Mouse (Mus musculus): ENCODE results near the gene Lif.

Gene Lif

DNA sequence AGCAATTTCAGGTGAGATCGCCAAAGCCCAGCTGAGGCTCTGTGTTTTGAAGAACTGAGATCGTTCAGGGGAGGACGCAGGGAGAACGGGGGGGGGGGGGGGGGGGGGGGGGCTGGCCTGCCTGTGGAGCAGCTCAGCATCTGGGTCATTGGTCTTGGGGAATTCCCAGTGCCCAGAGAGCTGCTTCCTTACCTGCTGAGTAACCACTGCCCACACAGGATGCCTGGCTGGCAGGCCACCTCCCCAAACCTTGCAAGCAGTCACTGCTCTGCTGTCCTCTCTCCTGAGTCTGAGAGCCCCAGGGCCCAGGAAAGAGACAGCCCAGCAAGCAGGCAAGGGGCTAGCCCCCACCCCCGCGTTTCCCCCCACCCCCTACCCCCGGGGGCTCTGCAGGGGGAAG, 5.5 kb downstream of the Lif start:
- no peak for DNase-seq (ENCODE audit: low spot score in 2 of 2)

DNA sequence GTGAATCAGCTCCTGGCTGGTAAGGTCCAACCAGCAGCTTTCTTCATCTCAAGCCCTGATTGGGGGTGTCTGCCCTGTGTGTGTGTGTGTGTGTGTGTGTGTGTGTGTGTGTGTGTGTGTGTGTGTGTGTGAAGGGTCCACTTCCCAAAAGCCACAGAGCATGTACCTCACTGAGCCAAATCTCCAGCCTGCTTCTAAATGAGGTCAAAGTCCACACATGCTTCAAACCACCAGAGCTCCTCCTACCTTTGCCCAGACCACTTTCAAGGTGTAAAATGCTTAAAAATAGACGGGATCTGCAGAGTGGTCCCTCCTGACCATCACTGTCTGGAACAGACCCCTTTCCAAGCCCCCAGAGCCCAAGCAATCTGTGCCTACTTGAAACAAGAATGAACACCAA, 5.9 kb downstream of the Lif start:
- DNase-seq (ENCODE audit: low spot score in 2 of 2) = no peak

DNA sequence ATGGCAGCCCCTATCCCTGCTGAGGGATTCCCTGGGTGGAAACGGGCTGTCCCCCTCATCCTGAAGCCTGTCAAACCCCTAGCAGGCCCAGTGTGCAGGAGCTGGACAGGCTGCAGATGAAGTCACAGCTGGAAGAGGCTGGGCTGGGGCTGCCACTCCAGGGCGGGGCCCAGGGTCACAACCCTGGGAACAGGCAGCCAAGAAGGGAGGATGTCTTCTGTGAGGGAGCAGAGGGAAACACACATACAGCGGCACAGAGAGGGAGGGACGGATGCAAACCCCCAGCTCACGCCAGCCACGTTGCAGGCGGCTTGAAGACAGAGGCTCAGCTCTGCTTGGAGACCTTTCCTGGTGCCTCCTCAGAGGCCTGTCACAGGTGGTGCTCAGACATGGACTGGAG, 6.7 kb downstream of the Lif start:
- peak in 1 of 2 experiments; percentile 65 for DNase-seq (ENCODE audit: low spot score in 2 of 2)

DNA sequence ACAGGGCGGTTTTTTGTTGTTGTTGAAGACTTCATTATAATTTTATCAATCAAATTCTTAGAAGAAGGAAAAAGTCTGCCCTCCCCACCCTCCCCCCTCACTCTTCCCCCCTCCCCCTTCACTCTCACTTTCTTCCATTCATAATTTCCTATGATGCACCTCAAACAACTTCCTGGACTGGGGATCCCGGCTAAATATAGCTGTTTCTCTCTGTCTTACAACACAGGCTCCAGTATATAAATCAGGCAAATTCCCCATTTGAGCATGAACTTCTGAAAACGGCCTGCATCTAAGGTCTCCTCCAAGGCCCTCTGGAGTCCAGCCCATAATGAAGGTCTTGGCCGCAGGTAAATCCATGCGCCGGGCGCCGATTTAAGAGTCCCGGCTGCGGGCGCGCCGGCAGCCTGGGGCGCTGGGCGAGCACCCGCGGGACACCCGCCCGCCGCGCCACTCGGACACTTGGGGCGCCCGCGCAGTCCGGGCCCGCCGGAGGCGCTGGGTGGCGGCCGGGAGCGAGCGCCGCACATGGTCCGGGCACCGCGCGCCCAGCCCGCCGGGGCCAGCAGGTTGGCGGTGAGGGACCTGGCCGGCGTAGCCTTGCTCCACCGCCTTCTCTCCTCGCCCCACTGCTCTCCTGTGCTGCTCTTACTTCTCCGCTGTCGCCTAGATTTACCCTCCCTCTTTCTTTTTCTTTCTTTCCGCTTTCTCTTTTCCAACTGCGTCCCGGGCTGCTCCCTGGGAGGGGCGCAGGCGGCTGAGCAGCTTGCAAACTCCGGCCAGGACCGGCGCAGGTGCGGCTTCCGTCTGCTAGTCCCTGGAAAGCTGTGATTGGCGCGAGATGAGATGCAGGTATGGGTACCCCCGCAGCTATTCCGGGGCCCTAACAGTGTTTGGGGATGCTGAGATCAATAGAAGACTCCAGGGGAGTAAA, 9.2 kb downstream of the Lif start:
- DNase-seq (ENCODE audit: low spot score in 2 of 2) = peak; percentile 31 to 66

DNA sequence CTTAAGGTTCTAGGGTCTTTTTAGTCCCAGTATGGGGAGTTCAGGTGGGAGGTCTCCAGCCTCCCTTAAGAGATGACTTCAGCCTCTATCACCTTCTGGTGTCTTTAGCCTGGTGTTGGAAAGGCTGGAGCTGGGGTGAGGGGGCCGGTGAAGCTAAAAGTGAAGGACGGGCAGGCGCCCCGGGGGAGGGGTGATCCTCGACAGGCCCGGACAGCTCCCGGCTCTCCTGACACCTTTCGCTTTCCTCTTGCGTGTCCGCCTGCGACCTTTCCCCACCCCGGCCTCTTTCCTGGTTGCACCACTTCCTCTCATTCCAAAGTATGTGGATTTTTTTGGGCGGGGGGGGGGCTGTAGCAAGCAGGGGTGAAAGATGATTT, 9.8 kb downstream of the Lif start:
- no peak for DNase-seq (ENCODE audit: low spot score in 2 of 2)

DNA sequence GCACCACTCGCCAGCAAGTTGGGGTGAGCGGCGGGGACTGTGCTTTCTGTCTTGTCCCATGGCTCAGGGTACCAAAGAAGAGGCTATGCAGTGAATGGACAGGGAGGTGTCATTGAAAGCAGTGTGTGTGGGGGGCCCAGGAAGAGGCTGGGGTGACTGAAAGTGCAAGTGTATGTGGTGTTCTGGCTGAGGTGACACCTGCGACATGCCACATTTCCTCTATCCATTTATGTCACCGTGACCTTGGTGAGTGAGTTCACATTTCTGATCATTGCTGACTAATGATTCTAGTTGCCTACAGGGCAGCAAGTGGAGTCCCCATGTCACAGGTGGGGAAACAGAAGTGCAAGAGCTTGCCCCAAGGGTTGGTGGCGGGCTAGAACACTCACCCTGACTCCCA, 11.1 kb downstream of the Lif start:
- no peak for DNase-seq (ENCODE audit: low spot score in 2 of 2)

DNA sequence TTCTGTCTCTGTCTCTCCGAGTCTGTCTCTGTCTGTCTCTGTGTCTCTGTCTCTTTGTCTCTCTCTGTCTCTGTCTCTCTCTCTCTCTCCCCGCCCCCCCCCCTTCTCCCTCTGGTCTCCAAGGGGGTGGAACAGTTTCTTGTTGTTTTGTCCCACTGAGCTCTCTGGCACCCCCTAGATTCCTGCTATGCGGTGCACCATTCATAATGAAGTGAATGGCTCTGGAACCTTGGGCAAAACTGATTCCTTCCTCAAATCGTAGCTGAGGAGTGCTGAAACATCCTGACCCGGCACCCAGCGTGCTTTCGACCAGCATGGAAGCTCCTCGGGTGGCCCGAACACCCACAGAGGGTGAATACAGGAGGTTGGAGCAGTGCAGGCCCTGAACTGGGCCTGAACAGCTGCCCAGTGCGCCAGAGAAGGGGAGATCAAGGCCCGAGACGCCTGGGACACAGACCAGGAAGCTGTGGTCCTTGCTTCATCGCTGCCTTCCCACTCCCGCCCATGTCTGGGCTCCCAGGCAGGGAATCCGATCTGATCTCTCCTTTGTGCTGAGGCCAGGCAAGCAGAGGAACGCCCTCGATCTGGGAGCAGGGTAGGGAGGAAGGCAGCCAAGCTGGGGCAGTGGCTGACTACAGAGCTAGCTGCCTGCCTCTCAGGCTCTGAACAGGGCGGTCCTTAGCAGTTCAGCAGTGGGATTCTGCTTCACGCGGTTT, 13.5 kb downstream of the Lif start:
- peak in 1 of 2 experiments; percentile 67 for DNase-seq (ENCODE audit: low spot score in 2 of 2)

DNA sequence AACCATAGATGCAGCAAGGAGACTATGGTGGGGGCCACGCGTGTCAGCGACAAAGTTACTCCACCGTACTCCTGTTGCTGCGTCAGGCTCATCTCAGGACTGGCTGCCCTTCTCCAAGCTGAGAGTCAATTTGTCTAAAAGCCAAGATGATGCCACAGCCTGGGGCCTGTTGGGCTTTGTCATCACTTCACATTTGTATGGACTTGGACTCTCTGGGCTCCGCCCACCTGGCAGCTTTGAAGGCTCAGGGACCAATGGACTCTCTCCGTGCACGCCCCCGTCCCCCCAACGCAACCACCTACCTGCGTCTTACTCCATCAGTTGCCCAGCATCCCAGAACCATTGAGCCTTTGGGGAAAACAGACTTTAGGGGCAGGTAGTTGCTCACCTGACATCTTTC, 14.2 kb downstream of the Lif start:
- no peak for DNase-seq (ENCODE audit: low spot score in 2 of 2)

DNA sequence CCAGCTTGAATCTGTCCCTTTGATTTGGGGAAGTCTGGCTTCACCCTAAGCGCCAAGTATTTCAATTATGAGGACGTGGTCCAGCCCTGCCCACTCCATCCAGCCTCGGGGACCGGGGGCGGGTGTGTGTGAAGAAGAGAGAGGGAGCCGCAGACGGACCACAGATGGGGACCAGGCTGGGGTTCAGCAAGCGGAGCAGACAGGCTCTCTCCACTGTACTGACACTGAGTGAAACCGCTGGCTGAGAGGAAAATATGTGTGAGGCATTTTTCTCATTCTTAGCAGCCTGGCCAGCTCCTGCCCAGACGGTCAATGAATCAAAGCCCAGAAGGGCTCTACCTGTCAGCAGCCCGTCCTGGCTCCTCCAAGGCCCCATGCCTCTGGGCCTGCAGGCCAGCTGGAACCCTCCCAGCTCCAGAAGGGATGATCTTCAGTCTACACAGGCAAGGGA, 19.1 kb downstream of the Lif start:
- no peak for DNase-seq (ENCODE audit: low spot score in 2 of 2)

DNA sequence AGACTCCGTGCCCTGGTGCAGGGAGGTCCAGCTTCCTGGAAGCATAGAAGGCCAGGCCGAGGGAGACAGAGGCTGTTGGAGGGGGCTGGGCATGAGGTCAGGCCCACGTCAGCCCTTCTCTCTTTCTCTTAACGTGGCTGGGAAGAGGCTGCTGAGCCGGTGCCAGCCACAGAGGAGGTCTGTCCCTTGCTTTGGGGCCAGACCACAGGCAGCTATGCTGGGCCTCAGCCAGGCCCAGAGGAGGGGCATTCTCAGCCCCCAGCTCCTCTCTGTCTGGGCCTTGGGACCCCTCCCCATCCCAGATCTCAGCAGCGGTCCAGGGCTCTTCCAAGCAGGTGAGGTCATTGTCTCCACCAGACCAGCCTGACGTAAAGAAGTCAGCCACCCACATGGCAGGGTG, 22.6 kb downstream of the Lif start:
- DNase-seq (ENCODE audit: low spot score in 2 of 2) = no peak

DNA sequence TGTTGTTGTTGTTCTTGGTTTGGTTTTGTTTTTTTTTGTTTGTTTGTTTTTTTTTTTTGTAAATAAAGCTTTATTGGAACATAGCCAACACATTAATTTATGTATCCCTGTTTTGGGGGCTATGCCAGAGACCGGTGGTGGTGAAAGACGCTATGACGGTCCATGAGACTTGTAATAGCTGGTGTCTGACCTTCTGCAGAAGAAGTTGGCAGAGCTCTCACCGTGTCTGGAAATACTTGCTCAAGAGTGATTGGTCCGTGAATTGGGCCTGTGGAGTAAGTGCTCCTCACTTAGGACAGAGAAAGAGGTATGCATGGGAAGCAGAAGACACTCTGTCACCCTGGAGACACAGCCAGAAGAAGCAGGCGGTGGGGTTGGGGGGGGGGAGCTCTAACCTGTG, 24.5 kb downstream of the Lif start:
- no peak for DNase-seq (ENCODE audit: low spot score in 2 of 2)

DNA sequence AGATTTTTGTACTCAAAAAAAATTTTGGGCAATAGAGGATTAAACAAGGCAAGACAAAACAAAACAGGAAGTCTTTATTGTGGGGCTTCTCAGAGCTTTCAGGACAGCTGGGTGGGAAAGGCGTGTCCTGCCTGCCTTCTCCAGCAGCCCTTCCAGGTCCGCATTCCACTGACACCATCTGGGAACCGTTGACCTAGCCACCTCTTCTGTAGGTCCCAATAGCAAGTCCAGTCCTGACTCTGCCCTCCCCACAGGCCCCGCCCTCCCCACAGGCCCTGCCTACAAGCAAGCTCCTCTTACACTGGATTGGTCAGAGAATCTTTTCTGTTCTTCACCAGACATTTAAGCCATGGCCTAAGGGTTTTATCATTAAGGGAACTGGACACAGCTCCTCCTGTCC, 26.3 kb downstream of the Lif start:
- DNase-seq (ENCODE audit: low spot score in 2 of 2) = no peak

DNA sequence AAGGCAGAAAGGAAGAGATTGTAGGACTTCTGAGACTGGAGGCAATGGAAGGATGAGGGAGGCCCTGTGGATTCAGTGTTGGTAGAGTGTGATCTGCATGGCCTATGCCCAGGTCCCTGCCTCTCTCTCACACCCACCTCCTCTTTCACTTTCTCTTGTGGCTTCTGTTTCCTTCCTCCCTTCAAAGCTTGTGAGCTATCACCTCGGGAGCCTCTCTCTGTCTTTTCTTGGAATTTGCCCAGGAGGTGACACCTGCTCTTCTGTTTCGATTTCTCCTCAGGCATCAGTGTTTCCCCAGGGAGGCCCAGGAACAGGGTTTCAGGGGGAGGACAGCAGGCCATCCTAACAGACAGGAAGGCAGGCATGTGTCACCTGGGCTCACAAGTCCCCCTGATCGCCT, 31.9 kb downstream of the Lif start:
- DNase-seq (ENCODE audit: low spot score in 2 of 2) = no peak

DNA sequence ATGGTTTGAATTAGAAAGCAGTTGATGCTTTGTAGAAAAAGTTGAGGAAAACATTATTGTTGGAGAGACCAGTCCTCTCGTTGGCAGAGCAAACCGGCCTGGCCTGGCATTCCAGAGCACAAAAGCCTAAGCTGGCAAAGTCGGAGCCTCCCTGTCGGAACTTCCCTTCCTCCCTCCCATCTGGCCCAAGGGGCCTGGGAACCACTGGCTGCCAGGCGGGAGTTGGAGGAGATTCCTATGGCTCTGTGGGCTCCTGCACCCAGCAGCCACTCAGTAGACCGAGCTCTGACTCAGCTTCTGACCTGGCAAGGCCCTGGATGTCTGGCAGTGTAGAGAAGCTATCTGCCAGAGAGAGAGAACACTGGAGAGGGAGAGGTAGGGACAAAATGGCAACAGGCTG, 34.3 kb downstream of the Lif start:
- DNase-seq (ENCODE audit: low spot score in 2 of 2) = no peak

DNA sequence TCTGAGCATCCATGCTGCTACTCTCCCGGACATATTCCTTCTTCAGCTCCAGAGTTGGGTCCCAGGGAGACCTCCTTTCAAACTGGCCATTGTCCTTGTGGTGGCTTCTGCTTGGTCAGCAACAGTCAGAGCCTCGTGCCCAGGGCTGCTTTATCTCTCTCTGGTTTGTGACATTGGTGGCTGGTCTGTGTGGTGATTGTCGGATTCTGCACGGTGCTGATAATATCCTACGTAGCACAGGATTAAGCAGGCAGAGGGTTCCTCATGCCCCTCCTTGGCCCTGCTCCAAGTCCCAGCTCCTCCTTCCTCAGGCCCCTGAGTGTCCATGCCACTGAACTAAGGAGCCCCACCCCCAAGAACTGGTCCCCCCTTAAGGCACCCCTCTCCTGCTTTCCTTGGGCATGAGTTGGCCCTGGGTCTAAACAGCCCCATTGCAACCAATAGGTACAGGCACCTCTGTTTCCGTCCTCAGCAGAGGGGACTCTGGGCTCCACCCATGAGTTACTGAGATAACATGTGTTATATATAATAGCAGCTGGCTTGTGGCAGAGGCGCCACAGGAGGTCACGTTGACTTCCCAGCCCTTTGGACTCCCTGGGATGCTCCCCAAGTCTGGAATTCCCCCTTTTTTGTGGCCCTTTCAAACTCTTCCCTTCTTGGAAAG, 35.0 kb downstream of the Lif start:
- no peak for DNase-seq (ENCODE audit: low spot score in 2 of 2)

DNA sequence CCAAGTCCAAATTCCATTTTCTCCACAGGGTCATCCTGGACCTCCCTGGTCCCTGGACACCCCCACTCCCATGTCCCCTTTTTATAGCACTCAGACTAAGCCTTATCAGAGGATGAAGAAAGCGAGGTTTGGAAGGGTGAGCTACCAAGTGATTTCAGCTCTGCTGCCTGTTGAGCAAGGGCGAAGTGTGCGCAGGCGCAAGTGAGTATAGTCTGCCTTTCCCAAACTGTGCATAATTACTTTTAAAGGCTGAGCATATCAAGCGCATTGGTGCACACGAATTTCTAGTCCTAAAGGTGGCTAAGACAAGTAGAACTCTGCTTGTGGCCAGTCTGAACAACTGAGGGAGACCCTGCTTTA, 35.5 kb downstream of the Lif start:
- DNase-seq (ENCODE audit: low spot score in 2 of 2) = no peak

DNA sequence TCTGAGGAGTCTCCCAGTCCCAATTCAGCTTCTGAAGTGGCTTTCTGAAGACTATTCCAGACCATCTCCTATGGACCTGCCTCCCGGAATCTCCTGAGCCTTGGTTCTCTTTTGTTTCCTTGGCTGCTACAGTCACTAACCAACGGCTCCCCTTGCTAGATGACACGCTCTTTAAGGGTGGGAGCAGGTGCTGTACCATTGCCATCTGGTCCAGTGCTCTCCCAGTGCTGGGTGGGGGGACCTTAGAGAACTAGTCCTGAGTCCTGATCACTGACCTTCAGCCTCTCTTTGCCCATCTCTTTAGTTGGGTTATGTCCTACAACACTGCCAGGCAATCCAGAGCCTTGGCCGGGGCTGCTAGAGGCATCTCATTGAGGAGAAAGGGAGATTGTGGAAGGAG, 36.1 kb downstream of the Lif start:
- DNase-seq (ENCODE audit: low spot score in 2 of 2) = no peak

DNA sequence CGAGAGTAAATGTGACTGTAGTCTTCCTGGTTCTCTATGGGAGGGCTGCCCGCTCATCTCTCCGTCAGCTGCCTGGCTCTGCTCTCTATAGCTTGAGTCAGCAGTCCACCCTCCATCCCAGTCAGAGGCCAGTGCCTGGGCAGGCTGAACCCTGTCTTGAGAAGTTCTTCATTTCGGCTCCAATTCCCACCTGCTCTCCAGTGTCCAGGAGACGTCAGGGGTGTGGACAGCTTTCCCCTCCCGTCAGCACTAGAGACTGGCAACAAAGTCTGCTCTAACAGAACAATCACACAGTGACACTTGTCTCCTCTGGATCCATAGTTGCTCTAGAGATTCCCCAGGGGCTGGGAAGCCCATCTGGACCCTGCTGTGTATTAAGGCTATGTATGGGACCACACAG, 36.7 kb downstream of the Lif start:
- no peak for DNase-seq (ENCODE audit: low spot score in 2 of 2)

DNA sequence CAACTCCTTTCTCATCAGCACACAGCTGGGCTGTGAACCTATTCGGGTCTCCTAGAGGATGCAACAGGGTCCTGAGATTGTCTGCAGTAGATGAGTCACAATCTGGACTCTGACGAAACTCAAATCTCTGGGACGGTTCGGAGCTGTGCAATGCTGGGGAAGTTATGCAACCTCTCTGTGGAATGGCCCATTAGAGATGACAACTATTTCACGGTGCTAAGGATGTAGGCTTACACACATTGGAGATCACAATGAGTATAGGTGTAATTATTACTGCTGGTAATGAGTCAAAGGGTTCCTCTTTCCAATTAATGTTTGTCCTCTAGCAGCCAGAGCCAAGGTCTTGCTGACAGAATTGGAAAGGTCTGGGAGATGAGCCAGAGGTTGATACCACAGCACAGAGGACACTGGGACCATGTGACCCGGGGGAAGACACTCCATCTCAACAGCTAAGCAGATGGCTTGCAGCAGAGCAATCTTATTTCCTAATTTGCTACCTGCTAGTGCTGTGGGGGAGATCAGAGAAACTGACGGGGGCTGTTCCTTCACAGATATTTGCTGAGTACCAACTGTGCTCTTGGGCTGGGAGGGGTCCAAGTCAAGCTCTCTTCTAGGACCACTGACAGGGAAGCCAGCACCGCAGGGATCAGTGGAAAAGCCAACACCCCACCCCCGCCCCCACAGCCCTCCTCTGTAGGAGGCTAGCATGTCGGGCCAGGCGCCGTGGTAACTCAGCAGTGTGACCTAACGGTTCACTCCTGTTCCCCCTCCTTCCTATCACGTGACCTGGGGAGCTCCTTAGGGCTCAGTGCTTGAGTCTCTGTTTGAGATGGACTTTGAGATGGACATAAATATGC, 37.4 kb downstream of the Lif start:
- no peak for DNase-seq (ENCODE audit: low spot score in 2 of 2)

DNA sequence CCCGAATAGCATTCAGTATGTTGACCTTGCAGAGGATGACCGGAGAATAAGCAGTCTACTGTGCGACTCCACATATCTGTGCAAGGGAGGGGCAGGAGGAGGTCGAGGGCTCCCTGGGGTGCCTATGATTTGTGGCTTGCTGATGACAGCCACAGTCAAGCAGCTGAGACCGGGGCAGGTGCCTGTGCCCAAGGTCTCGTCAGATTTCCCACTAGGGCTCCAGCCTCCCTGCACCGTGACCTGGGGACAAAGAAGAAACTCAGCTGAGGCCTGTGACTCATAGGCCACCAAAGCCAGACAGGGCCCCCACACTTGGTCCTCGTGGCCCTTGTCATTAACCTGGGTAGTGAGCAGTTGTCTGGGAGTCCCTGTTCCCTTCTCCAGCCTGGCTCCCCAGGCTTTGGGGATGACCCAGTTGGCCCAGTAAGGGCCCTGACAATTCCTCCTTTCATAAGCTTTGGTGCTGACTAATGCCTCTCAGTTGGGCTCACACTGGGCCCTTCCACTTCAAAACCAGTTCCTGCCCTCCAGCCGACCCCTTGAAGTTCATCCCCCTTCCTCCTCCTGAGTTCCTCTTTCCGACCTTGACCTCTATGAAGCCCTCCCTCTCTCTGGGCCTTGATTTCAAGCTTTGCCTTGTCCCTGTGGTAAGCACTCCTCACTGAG, 39.4 kb downstream of the Lif start:
- DNase-seq (ENCODE audit: low spot score in 2 of 2) = no peak

DNA sequence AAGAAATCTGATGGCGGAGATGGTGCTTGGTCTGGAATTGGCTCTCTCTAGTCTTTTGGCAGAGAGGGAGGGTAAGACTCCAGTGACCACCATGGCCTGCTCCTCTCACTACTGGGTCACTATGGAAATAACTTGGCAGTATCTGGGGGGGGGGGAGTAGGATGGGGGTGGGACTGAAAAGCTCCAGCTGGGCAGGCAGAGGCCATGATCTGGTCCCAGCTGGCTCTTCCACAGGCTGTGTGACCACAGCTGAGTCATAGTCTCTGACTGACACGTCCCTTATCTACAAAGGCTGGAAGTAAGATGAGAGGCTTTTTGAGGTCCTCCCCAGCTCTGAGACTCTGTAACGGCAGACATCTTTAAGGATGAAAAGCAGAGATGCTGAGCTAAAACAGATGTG, 40.4 kb downstream of the Lif start:
- DNase-seq (ENCODE audit: low spot score in 2 of 2) = no peak

All from urinary bladder, adult 18-20 months (tissue).